Mouse (Mus musculus) cerebellum, adult 2 months (tissue): Measurements from ENCODE around the gene Pgap1.

Experiments
- CTCF ChIP-seq: fragments of 200-500 bp; IDR thresholded peaks from 2 replicates; pipeline ENCODE4 v1.5.1; 2011; ENCODE audit warnings: low read depth, mild to moderate bottlenecking, control low read depth, low read length, moderate library complexity, borderline replicate concordance; ENCODE audit not compliant: insufficient read depth
- POLR2A ChIP-seq: fragments of 200-500 bp; IDR thresholded peaks from 2 replicates; pipeline ENCODE4 v1.6.1; 2011; ENCODE audit warnings: low read length, control low read depth, borderline replicate concordance; ENCODE audit not compliant: insufficient read depth

DNA sequence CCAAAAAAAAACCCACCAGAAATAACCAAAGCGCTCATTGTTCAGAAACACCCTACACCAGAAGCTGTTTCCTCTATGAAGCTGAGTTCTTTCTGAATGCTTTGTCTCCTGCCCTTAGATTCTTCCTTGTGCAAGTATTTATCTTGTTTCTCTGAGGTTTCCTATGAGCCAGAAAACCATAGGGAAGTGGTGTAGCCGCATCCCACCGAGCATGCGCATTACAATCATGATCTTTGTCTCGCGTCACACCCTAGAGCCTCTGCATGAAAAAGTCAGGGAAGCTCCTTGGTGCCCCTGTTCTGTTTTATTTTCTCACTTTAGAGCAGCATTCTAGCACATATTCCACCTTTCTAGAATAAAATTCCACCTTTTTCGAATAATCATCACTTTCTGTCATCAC is 113.8 kb downstream of the Pgap1 start:
- TF ChIP-seq POLR2A (no peak), CTCF (no peak)
